Mouse (Mus musculus) liver, embryonic 14.5 days (tissue): ENCODE results near the gene Dapl1. TPM values are rescaled to one million over a fixed set of nuclear protein-coding genes. Genes with fewer than 3 reads are reported as not detected.

ENCODE experiments used
- ATAC-seq: fragments of 200-750 bp; cut with Nextera tagmentation; 2 replicates; pipeline ENCODE4 v1.8.0; 2017; ENCODE audit warnings: moderate number of reproducible peaks, mild to moderate bottlenecking, moderate library complexity; ENCODE audit not compliant: insufficient read depth
- DNase-seq, 3 experiments: peaks; one replicate each; pipeline ENCODE4 v3.0.0-alpha.2; 2012 to 2013; ENCODE audit warnings: low read depth in 3 of 3, low spot score in 3 of 3
- H3K27ac ChIP-seq: fragments of 300-500 bp; sonication (generic); 2 replicates; pipeline ENCODE4 v1.5.1; 2014; ENCODE audit warnings: moderate library complexity, mild to moderate bottlenecking, control low read depth, inconsistent platforms
- H3K27me3 ChIP-seq: fragments of 300-500 bp; sonication (generic); 2 replicates; pipeline ENCODE4 v1.6.1; 2014; ENCODE audit warnings: mild to moderate bottlenecking, low read length, moderate library complexity; ENCODE audit not compliant: control insufficient read depth, insufficient read depth
- H3K36me3 ChIP-seq: fragments of 300-500 bp; sonication (generic); replicated peaks from 2 replicates; pipeline ENCODE4 v1.6.1; 2014; ENCODE audit warnings: low read depth; ENCODE audit not compliant: control insufficient read depth, insufficient read depth
- H3K4me1 ChIP-seq, 2 experiments: fragments of 200-500 bp in 1 of 2; fragments of 300-500 bp in 1 of 2; sonication (generic) in 1 of 2; replicated peaks; 2 replicates each; pipeline ENCODE4 v1.6.1; 2012 to 2014; ENCODE audit warnings: antibody characterized with exemption in 1 of 2, inconsistent platforms in 1 of 2, low read length in 1 of 2; ENCODE audit not compliant: control insufficient read depth in 2 of 2, insufficient read depth in 2 of 2
- H3K4me2 ChIP-seq: fragments of 300-500 bp; sonication (generic); 2 replicates; pipeline ENCODE4 v1.6.1; 2014; ENCODE audit warnings: low read depth, mild to moderate bottlenecking, control low read depth, moderate library complexity
- H3K4me3 ChIP-seq, 2 experiments: fragments of 200-500 bp in 1 of 2; fragments of 300-500 bp in 1 of 2; sonication (generic) in 1 of 2; 2 replicates each; pipeline ENCODE4 v1.5.1; 2012 to 2014; ENCODE audit warnings: low read depth in 2 of 2, low read length in 2 of 2, mild to moderate bottlenecking in 2 of 2, control low read depth in 1 of 2, inconsistent platforms in 1 of 2, moderate library complexity in 1 of 2; ENCODE audit not compliant: insufficient read depth in 1 of 2
- H3K9ac ChIP-seq: fragments of 300-500 bp; sonication (generic); replicated peaks from 2 replicates; pipeline ENCODE4 v1.6.1; 2014; ENCODE audit warnings: mild to moderate bottlenecking, control low read depth, moderate library complexity
- H3K9me3 ChIP-seq: fragments of 300-500 bp; sonication (generic); 2 replicates; pipeline ENCODE4 v1.6.1; 2016; ENCODE audit warnings: low read length, mixed read lengths; ENCODE audit not compliant: control insufficient read depth
- CTCF ChIP-seq: IDR thresholded peaks from 2 replicates; pipeline ENCODE4 v1.5.1; 2016; ENCODE audit warnings: antibody characterized with exemption, low read depth, control low read depth
- EP300 ChIP-seq: IDR thresholded peaks from 2 replicates; pipeline ENCODE4 v1.6.1; 2016; ENCODE audit warnings: antibody characterized with exemption, low read depth
- WGBS: fragments of 180-500 bp; shearing (Covaris S2); extraction: QIAGEN DNeasy Blood & Tissue Kit; methylation state at CpG from one replicate; pipeline ENCODE4 v1.1.7; 2014; ENCODE audit not compliant: insufficient replicate concordance; 5-methylcytosine and 5-hydroxymethylcytosine counted together
- polyA plus RNA-seq, 2 experiments: library from polyadenylated mRNA; depleted of rRNA in 1 of 2; stranded (reverse) in 1 of 2; unstranded in 1 of 2; fragments of >200 nt; fragmentation: Nextera tagmentation in 1 of 2; extraction: Ambion mirVana in 1 of 2; gene quantifications; 2 replicates each; pipeline versions ENCODE4 v1.2.1 to v1.2.3; 2012 to 2014

Gene Dapl1
- polyA plus RNA-seq, 2 experiments: not detected

GRCm38 (mm10) chr2:59470326-59471031, 14.0 kb upstream of the Dapl1 start:
- Histone ChIP-seq H3K36me3 (no peaks in the 10 kb centered on the region), H3K9me3 (no peaks in the 10 kb centered on the region), H3K4me3 (no peak overlapping the region), H3K27ac (no peak overlapping the region), H3K9ac (no peak overlapping the region), H3K4me2 (no peak overlapping the region), H3K27me3 (no peaks in the 10 kb centered on the region), H3K4me1 (0 out of 4 replicates have a peak, but pooled peaks cover 0 to 2% of the 10 kb centered on the region in 2 experiments)
- no peak for TF ChIP-seq EP300
- TF ChIP-seq CTCF: no peak
- 35% methylated on average over 11 of the region's 11 CpGs for WGBS
- DNase-seq: no peak
- ATAC-seq: no peak

GRCm38 (mm10) chr2:59471051-59471948, 13.2 kb upstream of the Dapl1 start:
- TF ChIP-seq EP300 (no peak), CTCF (no peak)
- no peak overlapping the region for H3K9ac ChIP-seq
- no peaks in the 10 kb centered on the region for H3K9me3 ChIP-seq
- no peaks in the 10 kb centered on the region for H3K27me3 ChIP-seq
- no peak overlapping the region for H3K27ac ChIP-seq
- WGBS: 41% methylated on average over 15 of the region's 15 CpGs
- H3K36me3 ChIP-seq: no peaks in the 10 kb centered on the region
- ATAC-seq: no peak
- H3K4me3 ChIP-seq: no peak overlapping the region
- H3K4me1 ChIP-seq: 0 out of 4 replicates have a peak, but pooled peaks cover 0 to 2% of the 10 kb centered on the region in 2 experiments
- no peak overlapping the region for H3K4me2 ChIP-seq
- DNase-seq: no peak

- no peaks in the 10 kb centered on the region for H3K36me3 ChIP-seq
- no peak for DNase-seq
- no peak overlapping the region for H3K4me2 ChIP-seq
- no peak overlapping the region for H3K9ac ChIP-seq
- H3K9me3 ChIP-seq: no peaks in the 10 kb centered on the region
- WGBS: 56% methylated on average over 4 of the region's 4 CpGs
- no peak for ATAC-seq
- TF ChIP-seq EP300 (no peak), CTCF (no peak)
- no peaks in the 10 kb centered on the region for H3K27me3 ChIP-seq
- H3K4me1 ChIP-seq: 0 out of 4 replicates have a peak, but pooled peaks cover 0 to 2% of the 10 kb centered on the region in 2 experiments
- H3K4me3 ChIP-seq: no peak overlapping the region
- no peak overlapping the region for H3K27ac ChIP-seq
Observed at GRCm38 (mm10) chr2:59474336-59474735, 10.1 kb upstream of the Dapl1 start.

- H3K4me1 ChIP-seq: no peaks in the 10 kb centered on the region
Observed at GRCm38 (mm10) chr2:59485080-59485479, 627 bp downstream of the Dapl1 start.

GRCm38 (mm10) chr2:59485657-59486056, 1.2 kb downstream of the Dapl1 start:
- ATAC-seq (no peak), DNase-seq (no peak)
- H3K27ac ChIP-seq: no peak overlapping the region
- no peak overlapping the region for H3K9ac ChIP-seq
- H3K4me1 ChIP-seq: no peaks in the 10 kb centered on the region
- no peak overlapping the region for H3K4me2 ChIP-seq
- 40% methylated on average over 4 of the region's 4 CpGs for WGBS
- H3K4me3 ChIP-seq: no peak overlapping the region
- H3K27me3 ChIP-seq: no peaks in the 10 kb centered on the region
- H3K36me3 ChIP-seq: no peaks in the 10 kb centered on the region
- no peak for TF ChIP-seq CTCF
- no peak for TF ChIP-seq EP300
- H3K9me3 ChIP-seq: no peaks in the 10 kb centered on the region

More at GRCm38 (mm10) chr2:59485080-59485479, 627 bp downstream of the Dapl1 start:
- H3K4me3 ChIP-seq: no peak overlapping the region
- ATAC-seq (no peak), DNase-seq (no peak)
- no peak for TF ChIP-seq CTCF
- TF ChIP-seq EP300: no peak
- H3K4me2 ChIP-seq: no peak overlapping the region
- H3K27me3 ChIP-seq: no peaks in the 10 kb centered on the region
- 63% methylated on average over 2 of the region's 2 CpGs for WGBS
- no peaks in the 10 kb centered on the region for H3K36me3 ChIP-seq
- no peak overlapping the region for H3K27ac ChIP-seq
- no peaks in the 10 kb centered on the region for H3K9me3 ChIP-seq
- H3K9ac ChIP-seq: no peak overlapping the region
